Mouse (Mus musculus) heart, embryonic 10.5 days (tissue): ENCODE measurements around the gene Lsm7. TPM values are rescaled to one million over a fixed set of nuclear protein-coding genes. Genes with fewer than 3 reads are reported as not detected.

Source experiments
- DNase-seq: peaks from one replicate; pipeline ENCODE4 v3.0.0-alpha.2; 2017; ENCODE audit warnings: low spot score
- H3K27ac ChIP-seq: fragments of 300-500 bp; sonication (generic); 2 replicates; pipeline ENCODE4 v1.5.1; 2016; ENCODE audit warnings: mild to moderate bottlenecking
- H3K27me3 ChIP-seq: fragments of 300-500 bp; sonication (generic); 2 replicates; pipeline ENCODE4 v1.6.1; 2016; ENCODE audit warnings: mild to moderate bottlenecking; ENCODE audit not compliant: poor library complexity, insufficient read depth, severe bottlenecking
- H3K36me3 ChIP-seq: fragments of 300-500 bp; sonication (generic); 2 replicates; pipeline ENCODE4 v1.6.1; 2016; ENCODE audit warnings: mild to moderate bottlenecking, moderate library complexity
- H3K4me1 ChIP-seq: fragments of 300-500 bp; sonication (generic); 2 replicates; pipeline ENCODE4 v1.6.1; 2016; ENCODE audit warnings: mild to moderate bottlenecking
- H3K4me3 ChIP-seq: fragments of 300-500 bp; sonication (generic); 2 replicates; pipeline ENCODE4 v1.5.1; 2016; ENCODE audit warnings: mild to moderate bottlenecking, moderate library complexity
- H3K9me3 ChIP-seq: fragments of 300-500 bp; sonication (generic); 2 replicates; pipeline ENCODE4 v1.6.1; 2016; ENCODE audit warnings: mild to moderate bottlenecking, moderate library complexity
- WGBS: fragments of 180-500 bp; shearing (Covaris S2); methylation state at CpG from one replicate; pipeline ENCODE4 v1.1.7; 2016; 5-methylcytosine and 5-hydroxymethylcytosine counted together
- microRNA counts: library from miRNA; unstranded; fragments of <30 nt; microRNA quantifications from one replicate; lab custom pipeline; 2017
- microRNA-seq: library from miRNA; unstranded; fragments of <30 nt; microRNA quantifications from one replicate; pipeline ENCODE4, GENCODE M21; 2017
- polyA plus RNA-seq: library from polyadenylated mRNA; unstranded; fragments of >200 nt; fragmentation: Nextera tagmentation; extraction: Ambion mirVana; gene quantifications from 2 replicates; pipeline ENCODE4 v1.2.1, GENCODE M21; 2016

The Lsm7 gene
- polyA plus RNA-seq, 1 experiment from 2014 or later, result 266 TPM

GRCm38 (mm10) chr10:80802996-80803395 lies 52.0 kb downstream of the Lsm7 start:
- no peaks in the 10 kb centered on the region for H3K9me3 ChIP-seq
- peaks cover 55% of the 10 kb centered on the region for H3K4me1 ChIP-seq
- no peak overlapping the region for H3K4me3 ChIP-seq
- no peak overlapping the region; the same call in 1 of the 2 replicates for H3K27ac ChIP-seq
- peaks cover 59% of the 10 kb centered on the region for H3K36me3 ChIP-seq
- peaks cover 16% of the 10 kb centered on the region; the same call in 1 of the 2 replicates for H3K27me3 ChIP-seq
- DNase-seq, result no peak
- 80% methylated on average over 3 of the region's 3 CpGs for WGBS

MicroRNAs encoded within 50 kb of the gene (microRNA counts, 519-probe panel; counts per million panel counts)
- microRNA mmu-miR-1982 (lab: Ali Mortazavi, UCI), result not detected

Small RNA genes lying within 50 kb of the gene (microRNA-seq; reads per million reads assigned to microRNA genes)
- 3.0 reads per million, percentile 5 among the genes with 10 or more reads in this experiment for gene Mir1982

Other genes with a start within 250 kb of the Lsm7 start
- 3.1 and 3.5 TPM in 2 replicates for gene Gm49322, start 249.2 kb downstream of the Lsm7 start, polyA plus RNA-seq
- 110 and 150 TPM in 2 replicates for gene Csnk1g2, start 232.4 kb downstream of the Lsm7 start, polyA plus RNA-seq
- 59.0 and 69.9 TPM in 2 replicates for gene Btbd2, start 198.1 kb downstream of the Lsm7 start, polyA plus RNA-seq
- 90.8 and 92.0 TPM in 2 replicates for gene Mknk2, start 177.1 kb downstream of the Lsm7 start, polyA plus RNA-seq
- gene Mob3a, start 153.2 kb downstream of the Lsm7 start, polyA plus RNA-seq, result 54.8 and 56.8 TPM in 2 replicates
- gene Izumo4, start 153.0 kb downstream of the Lsm7 start, polyA plus RNA-seq, result 12.8 and 14.4 TPM in 2 replicates
- gene Ap3d1, start 112.9 kb downstream of the Lsm7 start, polyA plus RNA-seq, result 53.1 and 60.4 TPM in 2 replicates
- 25.6 and 26.1 TPM in 2 replicates for gene Dot1l, start 100.0 kb downstream of the Lsm7 start, polyA plus RNA-seq
- 70.6 and 84.1 TPM in 2 replicates for gene Sf3a2, start 57.0 kb downstream of the Lsm7 start, polyA plus RNA-seq
- gene Plekhj1, start 56.6 kb downstream of the Lsm7 start, polyA plus RNA-seq, result 116 and 151 TPM in 2 replicates
- not detected in 2 replicates for gene Amh, start 50.0 kb downstream of the Lsm7 start, polyA plus RNA-seq
- gene Jsrp1, start 41.7 kb downstream of the Lsm7 start, polyA plus RNA-seq, result 7.9 and 8.8 TPM in 2 replicates
- 2,064 and 2,176 TPM in 2 replicates for gene Oaz1, start 28.6 kb downstream of the Lsm7 start, polyA plus RNA-seq
- 0.14 and 0.43 TPM in 2 replicates for gene Lingo3, start 11.2 kb downstream of the Lsm7 start, polyA plus RNA-seq
- 32.1 and 34.6 TPM in 2 replicates for gene Sppl2b, start 66 bp upstream of the Lsm7 start, polyA plus RNA-seq
- not detected in 2 replicates for gene Tmprss9, start 16.6 kb upstream of the Lsm7 start, polyA plus RNA-seq
- gene Timm13, start 45.8 kb upstream of the Lsm7 start, polyA plus RNA-seq, result 348 and 363 TPM in 2 replicates
- gene Lmnb2, start 63.0 kb upstream of the Lsm7 start, polyA plus RNA-seq, result 39.7 and 47.3 TPM in 2 replicates
- gene Gadd45b, start 74.9 kb upstream of the Lsm7 start, polyA plus RNA-seq, result 17.1 and 20.1 TPM in 2 replicates
- gene Gng7, start 159.7 kb upstream of the Lsm7 start, polyA plus RNA-seq, result 1.5 and 2.1 TPM in 2 replicates
- gene Diras1, start 170.5 kb upstream of the Lsm7 start, polyA plus RNA-seq, result 0.08 and 0.11 TPM in 2 replicates
- gene Slc39a3, start 182.2 kb upstream of the Lsm7 start, polyA plus RNA-seq, result 8.9 and 10.7 TPM in 2 replicates
- gene Sgta, start 205.0 kb upstream of the Lsm7 start, polyA plus RNA-seq, result 197 and 226 TPM in 2 replicates
- 58.0 and 73.9 TPM in 2 replicates for gene Thop1, start 214.8 kb upstream of the Lsm7 start, polyA plus RNA-seq
- gene Creb3l3, start 243.7 kb upstream of the Lsm7 start, polyA plus RNA-seq, result 0.43 and 2.4 TPM in 2 replicates